Mouse (Mus musculus): ENCODE data around the gene Bloc1s4.

- no peak for TF ChIP-seq CTCF (IDR thresholded peaks at IDR 0.05)
- TF ChIP-seq EP300 (IDR thresholded peaks at IDR 0.05): no peak
Measured at GRCm38 (mm10) chr5:36726387-36726801, 22.1 kb downstream of the Bloc1s4 start.
